Mouse (Mus musculus): ENCODE data around the gene Lrch3.
A peak's percentile ranks its signal among the peaks of the same experiment; 100 is the strongest.
"Not testable (repeated sequence)": the region's sequence is repeated elsewhere in the genome, so short reads cannot be mapped to it uniquely, and the experiment has no call there.

Lrch3 gene

GRCm38 (mm10) chr16:33056095-33056785, 142.3 kb downstream of the Lrch3 start, which contains the start of the genes Iqcg and Rpl35a:
Gene Iqcg, minus strand, starts transcription at chr16:33056218.
Gene Rpl35a, plus strand, starts transcription at chr16:33056453.
- peak; percentile 94 for DNase-seq

- no peak for DNase-seq
These were observed 142.9 kb downstream of the Lrch3 start for GRCm38 (mm10) chr16:33056786-33057185.

GRCm38 (mm10) chr16:33058033-33058432, 144.1 kb downstream of the Lrch3 start:
- DNase-seq, result no peak

GRCm38 (mm10) chr16:33058656-33059055, 144.8 kb downstream of the Lrch3 start:
- DNase-seq, result not testable (repeated sequence)

- DNase-seq, result no peak
These were observed 145.6 kb downstream of the Lrch3 start for GRCm38 (mm10) chr16:33059471-33059870.

- no peak for DNase-seq
These were observed 147.0 kb downstream of the Lrch3 start for GRCm38 (mm10) chr16:33060926-33061325.

GRCm38 (mm10) chr16:33061400-33061799, 147.5 kb downstream of the Lrch3 start:
- no peak for DNase-seq

GRCm38 (mm10) chr16:33062024-33062681, 148.3 kb downstream of the Lrch3 start, which contains the start of gene Lmln:
Gene Lmln, plus strand, starts transcription at chr16:33062521.
- peak; percentile 72 for DNase-seq

GRCm38 (mm10) chr16:33062682-33063131, 148.8 kb downstream of the Lrch3 start:
- DNase-seq, result peak; percentile 55

GRCm38 (mm10) chr16:33063267-33063666, 149.4 kb downstream of the Lrch3 start:
- DNase-seq, result no peak

- no peak for DNase-seq
These were observed 150.7 kb downstream of the Lrch3 start for GRCm38 (mm10) chr16:33064636-33065035.

Measured in thymus, postnatal 4 days (tissue).